Mouse (Mus musculus) embryonic fibroblast, embryonic 13.5 days (primary cell): ENCODE measurements at regions not wholly inside any gene's neighbourhood (a gene's known extent, or its start where the extent isn't known, plus 50 kb on each side); places are given as distances from the start of the nearest gene placed in this dataset.

Experiments used
- H3K27ac ChIP-seq: 2 replicates; pipeline ENCODE4 v1.5.1; 2012; ENCODE audit warnings: low read length, control low read depth, inconsistent platforms; ENCODE audit not compliant: insufficient read depth
- H3K4me1 ChIP-seq: 2 replicates; pipeline ENCODE4 v1.6.1; 2011; ENCODE audit warnings: low read length; ENCODE audit not compliant: control insufficient read depth, insufficient read depth
- H3K4me3 ChIP-seq: 2 replicates; pipeline ENCODE4 v1.5.1; 2011; ENCODE audit warnings: mild to moderate bottlenecking, control low read depth, low read length; ENCODE audit not compliant: insufficient read depth
- CTCF ChIP-seq: IDR thresholded peaks from 2 replicates; pipeline ENCODE4 v1.5.1; 2011; ENCODE audit warnings: mild to moderate bottlenecking, control low read depth, low read length, moderate library complexity, borderline replicate concordance; ENCODE audit not compliant: insufficient read depth
- POLR2A ChIP-seq: IDR thresholded peaks from 2 replicates; pipeline ENCODE4 v1.6.1; 2011; ENCODE audit warnings: low read depth, mild to moderate bottlenecking, control low read depth, low read length, moderate library complexity

DNA sequence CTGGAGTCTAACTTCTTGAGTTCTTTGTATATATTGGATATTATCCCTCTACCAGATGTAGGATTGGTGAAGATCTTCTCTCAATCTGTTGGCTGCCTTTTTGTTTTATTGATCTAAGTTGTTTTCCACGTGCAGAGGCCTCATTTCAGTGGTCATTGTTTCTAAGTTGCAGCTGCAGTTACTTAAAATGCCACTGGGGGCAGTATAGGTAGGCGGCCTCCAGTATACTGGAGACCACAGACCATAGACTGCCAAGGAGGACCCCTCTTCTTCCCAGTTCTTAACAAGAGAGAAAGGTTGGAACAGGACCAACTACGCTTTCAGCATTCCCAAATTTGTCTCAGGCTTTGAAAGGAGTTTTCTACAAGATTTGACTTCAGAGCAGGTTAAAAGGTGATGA, 136.7 kb downstream of the BC067074 start:
- H3K4me1 ChIP-seq = no peaks in the 10 kb centered on the region
- TF ChIP-seq CTCF (no peak), POLR2A (no peak)
- H3K27ac ChIP-seq = no peak overlapping the region
- H3K4me3 ChIP-seq = no peak overlapping the region
